Mouse (Mus musculus) midbrain, embryonic 14.5 days (tissue): Measurements from ENCODE around the gene Get4. TPM values are rescaled to one million over a fixed set of nuclear protein-coding genes. Genes with fewer than 3 reads are reported as not detected.

Experiments
- ATAC-seq: fragments of 200-750 bp; cut with Nextera tagmentation; 2 replicates; pipeline ENCODE4 v1.8.0; 2017; ENCODE audit warnings: moderate number of reproducible peaks, moderate library complexity; ENCODE audit not compliant: low FRiP score, low TSS enrichment
- DNase-seq: peaks from one replicate; pipeline ENCODE4 v3.0.0-alpha.2; 2015
- H3K27ac ChIP-seq: fragments of 300-500 bp; sonication (generic); replicated peaks from 2 replicates; pipeline ENCODE4 v1.5.1; 2014; ENCODE audit warnings: mild to moderate bottlenecking, low read depth, low read length, moderate library complexity
- H3K27me3 ChIP-seq: fragments of 300-500 bp; sonication (generic); 2 replicates; pipeline ENCODE4 v1.6.1; 2014; ENCODE audit warnings: low read length, control low read depth, mixed read lengths; ENCODE audit not compliant: control insufficient read depth, insufficient read depth
- H3K36me3 ChIP-seq: fragments of 300-500 bp; sonication (generic); 2 replicates; pipeline ENCODE4 v1.6.1; 2014; ENCODE audit warnings: low read length, control low read depth; ENCODE audit not compliant: control insufficient read depth, insufficient read depth
- H3K4me1 ChIP-seq: fragments of 300-500 bp; sonication (generic); 2 replicates; pipeline ENCODE4 v1.6.1; 2014; ENCODE audit warnings: mild to moderate bottlenecking, antibody characterized with exemption, low read length, control low read depth; ENCODE audit not compliant: control insufficient read depth, insufficient read depth
- H3K4me2 ChIP-seq: fragments of 300-500 bp; sonication (generic); 2 replicates; pipeline ENCODE4 v1.6.1; 2014; ENCODE audit warnings: mild to moderate bottlenecking, low read length, moderate library complexity
- H3K4me3 ChIP-seq: fragments of 300-500 bp; sonication (generic); replicated peaks from 2 replicates; pipeline ENCODE4 v1.5.1; 2014; ENCODE audit warnings: low read depth, low read length
- H3K9ac ChIP-seq: fragments of 300-500 bp; sonication (generic); replicated peaks from 2 replicates; pipeline ENCODE4 v1.6.1; 2014; ENCODE audit warnings: mild to moderate bottlenecking, low read length, moderate library complexity
- H3K9me3 ChIP-seq: fragments of 300-500 bp; sonication (generic); 2 replicates; pipeline ENCODE4 v1.6.1; 2016; ENCODE audit warnings: low read length, control low read depth, mixed read lengths; ENCODE audit not compliant: control insufficient read depth
- WGBS: fragments of 180-500 bp; shearing (Covaris S2); extraction: QIAGEN DNeasy Blood & Tissue Kit; methylation state at CpG from one replicate; pipeline ENCODE4 v1.1.7; 2014; 5-methylcytosine and 5-hydroxymethylcytosine counted together
- polyA plus RNA-seq: library from polyadenylated mRNA; unstranded; fragments of >200 nt; fragmentation: Nextera tagmentation; extraction: Ambion mirVana; gene quantifications from 2 replicates; pipeline ENCODE4 v1.2.1, GENCODE M21; 2014

Gene Get4
- polyA plus RNA-seq, 1 experiment from 2014 or later, result 113 TPM

DNA sequence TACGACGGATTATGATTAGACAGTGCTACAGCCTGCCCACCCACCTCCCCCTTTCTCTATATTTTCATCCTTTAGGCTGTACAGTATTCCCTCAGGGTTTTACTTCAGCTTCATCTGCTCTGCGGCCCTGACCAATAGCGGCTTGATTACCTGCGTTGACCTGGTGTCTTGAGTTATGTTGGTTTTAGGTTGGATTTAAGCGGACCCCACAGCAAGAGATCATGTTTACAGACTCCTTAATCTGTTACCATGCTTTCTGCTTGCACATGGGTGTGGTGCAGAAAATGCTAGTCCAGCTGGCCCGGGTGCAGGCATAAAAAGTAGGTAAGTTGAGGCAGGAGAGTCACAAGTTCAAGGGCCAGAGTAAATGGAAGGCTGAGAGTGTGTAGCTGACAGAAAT is 845 bp upstream of the Get4 start:
- ATAC-seq, result no peak

DNA sequence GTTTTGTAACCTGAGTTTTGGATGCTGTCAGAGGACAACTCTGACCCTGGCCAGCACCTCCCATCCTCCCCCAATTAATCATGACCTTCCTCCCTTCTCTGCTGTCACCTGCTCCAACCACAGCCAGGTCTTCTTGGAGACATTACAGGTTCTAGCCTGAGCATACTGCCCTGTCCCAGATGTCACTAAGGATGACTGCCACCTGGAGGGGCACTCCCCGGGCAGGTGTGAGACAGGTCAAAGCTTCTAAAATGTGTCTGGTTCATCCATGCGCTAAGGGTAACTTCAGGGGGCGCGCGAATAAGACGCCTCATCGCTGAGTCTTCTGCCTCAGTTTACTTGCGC is 416 bp upstream of the Get4 start:
- DNase-seq (no peak), ATAC-seq (peak; percentile 51; the same call in 1 of the 2 replicates)
- no peaks in the 10 kb centered on the region for H3K9me3 ChIP-seq
- peak overlapping the region; percentile 72 for H3K4me3 ChIP-seq
- H3K4me2 ChIP-seq, result peak overlapping the region; percentile 93
- H3K27ac ChIP-seq, result peak overlapping the region; percentile 86
- peak overlapping the region; percentile 77 for H3K9ac ChIP-seq
- peaks cover 43% of the 10 kb centered on the region for H3K36me3 ChIP-seq
- H3K27me3 ChIP-seq, result no peaks in the 10 kb centered on the region
- WGBS, result 1% methylated on average over 8 of the region's 8 CpGs
- peaks cover 12% of the 10 kb centered on the region for H3K4me1 ChIP-seq

More for the DNA sequence above, 845 bp upstream of the Get4 start:
- WGBS, result 87% methylated on average over 7 of the region's 7 CpGs
- H3K27me3 ChIP-seq, result no peaks in the 10 kb centered on the region
- H3K27ac ChIP-seq, result peak overlapping the region; percentile 86
- no peak overlapping the region; the same call in 1 of the 2 replicates for H3K4me3 ChIP-seq
- DNase-seq, result no peak
- H3K4me2 ChIP-seq, result peak overlapping the region; percentile 93
- peaks cover 47% of the 10 kb centered on the region for H3K36me3 ChIP-seq
- no peaks in the 10 kb centered on the region for H3K9me3 ChIP-seq
- H3K9ac ChIP-seq, result 0 out of 2 replicates have a peak overlapping the region, but pooled peaks have one; percentile 77
- H3K4me1 ChIP-seq, result peaks cover 12% of the 10 kb centered on the region

DNA sequence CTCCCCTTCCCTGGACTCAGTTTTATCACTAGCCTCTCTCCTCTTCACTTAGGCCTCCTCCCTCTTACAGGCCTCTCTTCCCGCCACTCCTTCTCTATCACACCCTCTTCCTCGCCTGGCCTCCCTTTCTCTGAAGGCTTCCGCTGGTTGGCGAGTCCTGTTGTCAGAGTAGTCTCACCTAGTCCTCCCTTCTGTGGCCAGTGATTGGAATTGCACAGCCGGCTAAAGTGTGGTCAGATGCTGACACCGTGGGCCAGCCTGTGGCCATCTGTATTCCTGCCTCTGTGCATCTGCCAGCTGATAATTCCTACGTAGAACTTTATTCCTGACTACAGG is 754 bp downstream of the Get4 start:
- H3K4me2 ChIP-seq, result peak overlapping the region; percentile 93
- no peaks in the 10 kb centered on the region for H3K27me3 ChIP-seq
- H3K4me1 ChIP-seq, result peaks cover 12% of the 10 kb centered on the region
- DNase-seq (no peak), ATAC-seq (0 out of 2 replicates have a peak, but pooled peaks have one; percentile 0)
- H3K9me3 ChIP-seq, result no peaks in the 10 kb centered on the region
- H3K36me3 ChIP-seq, result peaks cover 35% of the 10 kb centered on the region
- peak overlapping the region; percentile 77 for H3K9ac ChIP-seq
- H3K27ac ChIP-seq, result peak overlapping the region; percentile 93
- H3K4me3 ChIP-seq, result peak overlapping the region; percentile 72
- WGBS, result under 1% methylated on average over 7 of the region's 7 CpGs

DNA sequence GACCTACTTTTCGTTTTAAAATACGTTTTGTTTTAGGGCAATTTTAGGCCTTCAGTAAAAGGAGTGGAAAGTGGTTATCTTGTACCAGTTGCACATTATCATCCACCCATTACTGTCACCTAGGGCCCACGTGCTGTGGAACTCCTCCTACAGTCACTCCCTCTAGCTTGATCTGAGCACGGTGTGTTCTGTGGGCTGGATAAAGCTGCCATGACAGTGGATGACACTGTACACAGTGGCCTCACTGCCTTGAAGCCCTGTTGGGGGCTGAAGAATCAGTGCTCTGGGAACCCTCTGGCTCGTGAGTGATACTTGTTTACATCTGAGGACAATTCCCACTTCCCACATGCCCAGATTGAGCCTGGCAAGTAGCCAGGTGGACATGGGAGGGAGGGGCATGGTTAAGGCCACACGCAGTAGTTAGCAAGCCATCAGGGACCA is 1.2 kb downstream of the Get4 start:
- WGBS, result 9% methylated on average over 6 of the region's 6 CpGs
- peak overlapping the region; percentile 77 for H3K9ac ChIP-seq
- DNase-seq, result peak; percentile 38
- peaks cover 12% of the 10 kb centered on the region for H3K4me1 ChIP-seq
- H3K4me3 ChIP-seq, result peak overlapping the region; percentile 72
- peak overlapping the region; percentile 93 for H3K27ac ChIP-seq
- no peak for ATAC-seq
- peak overlapping the region; percentile 93 for H3K4me2 ChIP-seq
- no peaks in the 10 kb centered on the region for H3K27me3 ChIP-seq
- H3K36me3 ChIP-seq, result peaks cover 31% of the 10 kb centered on the region
- H3K9me3 ChIP-seq, result no peaks in the 10 kb centered on the region

DNA sequence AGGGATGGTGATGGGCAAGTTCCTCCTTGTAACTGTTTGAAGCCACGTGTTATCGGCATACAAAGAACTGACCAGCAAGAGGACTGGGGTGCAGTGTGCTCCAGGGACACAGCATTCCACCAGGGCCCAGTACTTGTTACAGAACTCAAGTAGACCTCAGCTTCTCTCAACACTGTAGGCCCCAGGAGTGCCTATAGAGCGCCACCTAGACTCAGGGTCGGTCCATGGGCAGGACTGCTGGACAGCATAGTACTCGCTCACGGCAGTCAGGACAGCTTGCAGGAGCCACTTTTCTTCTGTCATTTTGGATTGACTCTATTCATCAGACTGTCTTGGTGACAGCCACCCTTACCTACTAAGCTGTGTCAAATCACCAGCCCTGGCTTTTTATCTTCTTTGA is 2.8 kb downstream of the Get4 start:
- ATAC-seq (no peak), DNase-seq (no peak)
- Histone ChIP-seq H3K36me3 (peaks cover 18% of the 10 kb centered on the region; the same call in 1 of the 2 replicates), H3K4me2 (no peak overlapping the region), H3K27ac (no peak overlapping the region), H3K9ac (no peak overlapping the region; the same call in 1 of the 2 replicates), H3K27me3 (no peaks in the 10 kb centered on the region), H3K4me3 (no peak overlapping the region), H3K9me3 (no peaks in the 10 kb centered on the region), H3K4me1 (peaks cover 12% of the 10 kb centered on the region)
- 77% methylated on average over 6 of the region's 6 CpGs for WGBS

DNA sequence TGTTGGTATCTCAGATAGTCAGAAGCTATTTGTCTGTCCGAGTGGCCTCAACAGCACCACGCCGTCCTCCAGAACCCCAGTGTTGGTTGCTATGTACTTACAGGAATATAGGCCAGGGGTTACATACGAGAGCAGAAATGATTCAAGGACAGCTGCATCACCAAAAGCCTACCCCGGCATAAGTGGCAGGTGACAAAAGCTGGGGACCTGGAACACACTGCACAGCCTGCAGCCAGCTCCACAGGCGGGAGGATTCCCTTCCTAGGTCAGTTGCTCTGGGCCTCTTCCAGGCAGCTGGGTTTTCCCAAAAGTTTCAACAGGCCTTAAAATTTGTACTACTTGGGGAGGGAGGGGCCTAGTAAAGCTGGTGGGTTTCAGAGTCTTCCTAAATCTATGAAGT is 3.7 kb downstream of the Get4 start:
- H3K36me3 ChIP-seq, result peaks cover 16% of the 10 kb centered on the region; the same call in 1 of the 2 replicates
- peaks cover 12% of the 10 kb centered on the region for H3K4me1 ChIP-seq
- H3K9me3 ChIP-seq, result no peaks in the 10 kb centered on the region
- H3K27ac ChIP-seq, result no peak overlapping the region
- no peaks in the 10 kb centered on the region for H3K27me3 ChIP-seq
- no peak overlapping the region for H3K9ac ChIP-seq
- H3K4me2 ChIP-seq, result no peak overlapping the region
- WGBS, result 91% methylated on average over 6 of the region's 6 CpGs
- no peak for DNase-seq
- H3K4me3 ChIP-seq, result no peak overlapping the region
- ATAC-seq, result no peak

DNA sequence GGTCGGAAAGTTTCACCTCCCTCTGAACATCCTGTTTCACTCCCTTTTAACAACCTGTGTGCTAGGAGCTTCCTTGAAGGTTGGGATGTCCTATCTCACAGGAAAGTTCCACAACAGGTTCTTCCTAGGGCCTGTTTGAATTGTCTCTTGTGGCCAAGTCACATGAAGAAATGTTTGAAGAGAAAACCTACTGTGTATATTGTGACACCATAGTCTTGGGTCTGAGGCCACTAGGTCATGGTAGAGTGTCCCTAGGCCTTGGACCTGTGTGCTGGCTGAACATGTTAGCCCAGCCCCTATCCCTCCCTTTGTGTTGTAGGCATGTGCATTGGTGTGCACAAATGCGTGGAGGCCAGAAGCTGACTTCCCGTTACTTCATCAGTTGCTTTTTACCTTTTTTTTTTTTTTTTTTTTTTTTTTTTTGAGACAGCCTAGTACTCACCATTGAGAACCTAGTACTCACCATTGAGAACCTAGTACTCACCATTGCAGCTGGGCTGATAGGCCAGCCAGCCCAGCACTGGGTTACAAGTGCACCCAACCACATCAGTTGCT is 4.2 kb downstream of the Get4 start:
- DNase-seq, result no peak
- WGBS, result 91% methylated on average over 3 of the region's 3 CpGs

DNA sequence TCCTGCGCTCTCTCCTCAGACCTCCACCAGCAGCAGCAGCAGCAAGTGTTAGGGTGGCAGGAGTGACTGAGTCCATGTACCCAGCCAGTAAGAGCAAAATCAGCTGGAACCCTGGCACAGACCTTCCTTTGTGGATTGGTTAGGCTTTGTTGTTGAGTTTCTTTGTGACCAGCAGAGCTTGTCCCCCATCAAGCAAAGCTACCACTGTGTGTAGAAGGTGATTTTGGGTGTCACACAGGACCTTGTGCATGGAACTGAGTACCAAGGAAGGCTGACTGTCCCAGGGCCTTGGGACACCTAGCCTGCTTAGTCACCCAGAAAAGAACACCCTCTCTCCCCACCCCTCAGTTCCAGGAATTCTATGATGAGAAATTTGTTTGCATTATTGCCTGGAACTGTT is 5.1 kb downstream of the Get4 start:
- DNase-seq, result no peak
- Histone ChIP-seq H3K36me3 (peaks cover 28% of the 10 kb centered on the region; the same call in 1 of the 2 replicates), H3K4me1 (peaks cover 12% of the 10 kb centered on the region), H3K4me2 (no peak overlapping the region), H3K27me3 (no peaks in the 10 kb centered on the region), H3K9me3 (no peaks in the 10 kb centered on the region), H3K4me3 (no peak overlapping the region), H3K27ac (no peak overlapping the region), H3K9ac (no peak overlapping the region)
- ATAC-seq, result no peak
- WGBS, result 100% methylated on average over 1 of the region's 1 CpGs

More for the DNA sequence above, 4.2 kb downstream of the Get4 start:
- Histone ChIP-seq H3K4me1 (peaks cover 12% of the 10 kb centered on the region), H3K27me3 (no peaks in the 10 kb centered on the region), H3K4me3 (no peak overlapping the region), H3K9ac (no peak overlapping the region), H3K27ac (no peak overlapping the region), H3K9me3 (no peaks in the 10 kb centered on the region), H3K4me2 (no peak overlapping the region), H3K36me3 (peaks cover 19% of the 10 kb centered on the region; the same call in 1 of the 2 replicates)
- ATAC-seq, result no peak

DNA sequence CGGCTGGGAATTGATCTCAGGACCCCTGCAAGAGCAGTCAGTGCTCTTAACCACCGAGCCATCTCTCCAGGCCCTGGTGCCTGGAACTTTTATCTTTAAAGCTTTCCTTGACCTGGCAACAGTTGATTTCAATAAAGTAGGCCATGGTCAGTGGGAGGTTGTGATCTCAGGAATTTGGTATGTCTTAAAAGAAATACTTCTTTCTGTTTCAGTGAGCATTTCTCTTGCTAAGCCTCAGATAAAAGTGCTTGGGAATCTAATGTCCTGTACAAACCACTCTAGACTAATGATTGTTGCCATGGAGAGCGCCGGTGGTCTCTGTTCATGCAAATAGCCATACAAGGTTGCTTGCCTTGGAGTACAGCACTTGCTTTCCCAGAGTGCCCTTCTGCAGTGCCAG is 5.7 kb downstream of the Get4 start:
- Histone ChIP-seq H3K9ac (no peak overlapping the region), H3K4me1 (peaks cover 12% of the 10 kb centered on the region), H3K27me3 (no peaks in the 10 kb centered on the region), H3K27ac (no peak overlapping the region), H3K4me2 (no peak overlapping the region), H3K4me3 (no peak overlapping the region), H3K36me3 (peaks cover 34% of the 10 kb centered on the region), H3K9me3 (no peaks in the 10 kb centered on the region)
- ATAC-seq (no peak), DNase-seq (no peak)
- WGBS, result 72% methylated on average over 4 of the region's 4 CpGs
